Mouse (Mus musculus): ENCODE results near the gene Siah3.

Gene Siah3

DNA sequence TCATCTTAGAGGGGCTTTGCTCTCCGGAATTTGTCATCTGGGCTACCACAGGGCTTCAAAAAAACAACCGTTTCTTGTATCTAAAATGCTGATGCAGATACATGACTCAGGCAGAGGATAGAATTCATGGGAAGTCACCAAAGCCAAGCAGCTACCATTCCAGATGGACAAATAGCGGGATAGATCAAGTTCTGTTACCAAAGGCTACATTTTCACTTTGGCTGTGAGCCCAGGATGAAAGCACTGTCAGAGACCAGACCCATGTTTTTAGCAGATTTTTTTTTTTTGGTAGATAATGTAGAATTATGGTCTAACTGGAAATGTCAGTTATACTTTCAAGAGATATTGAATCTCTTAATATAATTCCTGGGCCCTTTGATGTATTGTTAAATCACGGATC is 7.4 kb downstream of the Siah3 start:
- DNase-seq (ENCODE audit: low read depth, low spot score), result no peak

DNA sequence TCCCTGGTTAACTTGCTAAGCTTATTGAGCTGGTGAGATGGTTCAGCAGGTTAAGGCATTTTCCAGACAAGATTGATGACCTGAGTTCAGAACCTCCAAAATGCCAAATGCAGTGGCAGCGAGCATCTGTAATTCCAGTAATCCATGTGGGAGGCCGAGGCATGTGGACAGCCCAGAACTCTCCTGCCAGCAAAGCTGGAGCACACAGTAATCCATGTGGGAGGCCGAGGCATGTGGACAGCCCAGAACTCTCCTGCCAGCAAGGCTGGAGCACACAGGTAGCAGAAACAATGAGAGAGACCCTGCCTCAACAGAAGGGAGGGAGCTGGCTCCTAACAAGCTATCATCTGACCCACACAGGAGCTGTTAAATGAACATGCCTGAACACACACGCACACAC is 13.2 kb downstream of the Siah3 start:
- no peak for DNase-seq (ENCODE audit: low read depth, low spot score)

DNA sequence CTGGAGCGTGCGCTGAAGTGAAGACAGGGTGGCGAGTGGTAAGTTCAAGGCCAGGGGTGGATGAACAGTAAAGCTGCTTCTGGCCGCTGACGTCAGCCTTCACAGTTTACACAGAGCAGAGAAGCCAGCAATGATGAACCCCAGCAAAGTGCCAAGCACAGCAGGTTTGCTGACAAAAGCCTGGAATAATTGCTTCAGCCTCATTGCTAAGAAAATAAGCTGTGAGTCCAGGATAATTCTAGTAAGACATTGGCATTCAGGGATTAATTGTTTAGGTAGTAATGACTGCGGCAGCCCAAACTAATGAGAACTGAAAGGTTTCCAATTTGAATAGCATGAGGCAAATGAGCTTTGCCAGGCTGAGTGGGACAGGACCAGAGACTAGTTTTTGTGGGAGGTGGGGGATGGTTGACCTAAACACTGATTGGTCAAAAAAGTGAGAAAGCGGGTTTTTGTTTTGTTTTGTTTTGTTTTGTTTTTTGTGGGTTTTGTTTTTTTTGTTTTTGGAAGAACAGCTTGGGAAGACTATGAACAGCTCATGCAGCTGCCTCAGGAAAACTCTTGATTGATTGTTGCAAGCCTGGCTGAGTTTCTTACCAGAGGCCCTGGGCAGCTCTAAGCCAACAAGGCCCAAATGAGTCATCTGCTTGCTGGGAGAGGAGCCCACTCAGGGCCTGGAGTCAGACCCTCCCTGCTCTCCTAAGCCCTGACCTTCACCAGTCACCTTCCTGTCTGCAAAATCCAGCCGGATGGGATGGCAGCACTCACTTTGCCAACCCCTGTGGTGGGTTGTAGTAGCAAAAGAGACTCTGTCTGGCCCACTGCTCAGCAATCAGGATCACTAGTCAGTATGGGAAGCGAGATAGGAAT is 17.5 kb downstream of the Siah3 start:
- no peak for DNase-seq (ENCODE audit: low read depth, low spot score)

DNA sequence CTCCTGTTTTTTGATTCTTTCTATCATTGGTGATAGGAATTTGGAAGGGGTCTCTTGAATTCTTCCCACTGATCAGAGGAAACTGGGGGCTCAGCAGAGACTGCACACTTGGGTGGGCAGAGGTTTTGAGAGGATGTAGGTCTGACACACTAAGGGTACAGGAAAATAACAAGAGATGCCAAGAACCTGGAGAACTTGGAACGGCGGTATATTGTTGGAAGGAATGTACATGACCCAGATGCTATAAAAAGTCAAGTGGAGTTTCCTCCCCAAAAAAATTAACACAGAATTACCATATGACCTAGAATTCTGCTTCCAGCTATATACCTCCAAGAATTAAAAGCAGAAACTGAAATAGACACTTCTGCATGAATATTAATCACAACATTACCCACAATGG is 20.1 kb downstream of the Siah3 start:
- DNase-seq (ENCODE audit: low read depth, low spot score), result no peak

GRCm38 (mm10) chr14:75482231-75483175 is 26.7 kb downstream of the Siah3 start:
- no peak for DNase-seq (ENCODE audit: low read depth, low spot score)

GRCm38 (mm10) chr14:75483176-75483546 is 27.4 kb downstream of the Siah3 start:
- DNase-seq (ENCODE audit: low read depth, low spot score), result no peak

DNA sequence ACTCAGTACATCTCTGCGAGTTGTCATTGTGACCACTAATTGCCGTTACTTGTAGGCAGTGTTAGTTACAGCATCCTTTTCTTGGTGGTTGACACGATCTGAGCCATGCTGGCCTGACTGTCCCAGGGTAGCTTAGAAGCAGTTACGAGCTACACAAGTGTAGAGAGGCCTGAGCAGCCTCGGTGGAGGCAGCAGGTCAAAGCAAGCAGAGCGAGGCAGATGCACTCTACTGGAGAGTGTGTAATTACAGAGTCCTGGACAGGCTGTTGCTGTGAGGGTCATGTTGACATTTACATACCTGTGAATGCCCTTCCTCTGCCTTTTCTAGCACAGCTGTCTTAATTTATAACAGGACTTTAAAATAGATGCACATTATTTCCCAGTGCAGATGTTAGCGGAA is 32.1 kb downstream of the Siah3 start:
- DNase-seq (ENCODE audit: low read depth, low spot score), result no peak

- DNase-seq (ENCODE audit: low read depth, low spot score), result no peak
Observed at GRCm38 (mm10) chr14:75493555-75494194, 37.9 kb downstream of the Siah3 start.

GRCm38 (mm10) chr14:75494926-75495325 is 39.1 kb downstream of the Siah3 start:
- DNase-seq (ENCODE audit: low read depth, low spot score), result peak; percentile 22

DNA sequence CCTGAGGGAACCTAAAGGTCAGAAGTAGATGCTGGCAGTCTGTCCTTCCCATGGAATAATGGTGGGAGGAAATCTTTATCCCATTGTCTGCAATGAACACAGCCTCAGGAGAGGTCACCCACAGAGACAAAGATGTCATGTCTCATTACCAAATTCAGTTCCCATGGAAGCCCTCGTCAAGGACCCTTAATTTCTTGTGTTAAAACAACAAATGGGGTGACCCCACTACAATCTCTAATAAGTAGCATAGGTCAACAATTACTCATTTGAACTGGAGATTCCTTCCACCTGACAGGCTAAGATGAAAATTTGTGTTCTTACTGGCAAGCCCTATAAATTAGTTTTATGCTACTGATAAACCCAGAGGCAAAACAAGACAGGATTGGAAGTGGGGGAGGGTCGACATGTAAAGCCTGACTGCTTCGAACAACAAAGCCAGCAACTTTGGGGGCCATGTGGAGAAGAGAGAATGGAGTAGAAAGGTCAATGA is 45.8 kb downstream of the Siah3 start:
- DNase-seq (ENCODE audit: low read depth, low spot score), result no peak

DNA sequence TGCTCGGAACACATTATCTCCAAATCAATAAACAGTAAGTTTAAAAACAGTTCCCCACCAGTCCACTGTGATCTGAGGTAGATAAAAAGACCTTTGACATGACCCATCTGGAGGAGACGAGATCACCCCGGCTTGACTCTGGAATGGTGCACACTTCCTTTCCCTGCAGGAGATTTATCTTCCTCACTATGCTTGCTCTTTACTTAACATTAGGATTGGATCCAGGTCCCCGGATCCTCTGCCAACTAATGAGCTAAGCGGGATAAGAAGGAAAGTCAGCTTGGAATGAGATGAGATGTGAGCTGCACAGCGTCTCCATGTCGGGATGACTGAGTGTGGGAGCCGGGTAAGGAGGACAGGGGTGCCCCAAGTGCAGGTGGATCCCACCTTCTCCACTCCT is 46.7 kb downstream of the Siah3 start:
- no peak for DNase-seq (ENCODE audit: low read depth, low spot score)

- DNase-seq (ENCODE audit: low read depth, low spot score), result no peak
Observed at GRCm38 (mm10) chr14:75504255-75504654, 48.5 kb downstream of the Siah3 start.

DNA sequence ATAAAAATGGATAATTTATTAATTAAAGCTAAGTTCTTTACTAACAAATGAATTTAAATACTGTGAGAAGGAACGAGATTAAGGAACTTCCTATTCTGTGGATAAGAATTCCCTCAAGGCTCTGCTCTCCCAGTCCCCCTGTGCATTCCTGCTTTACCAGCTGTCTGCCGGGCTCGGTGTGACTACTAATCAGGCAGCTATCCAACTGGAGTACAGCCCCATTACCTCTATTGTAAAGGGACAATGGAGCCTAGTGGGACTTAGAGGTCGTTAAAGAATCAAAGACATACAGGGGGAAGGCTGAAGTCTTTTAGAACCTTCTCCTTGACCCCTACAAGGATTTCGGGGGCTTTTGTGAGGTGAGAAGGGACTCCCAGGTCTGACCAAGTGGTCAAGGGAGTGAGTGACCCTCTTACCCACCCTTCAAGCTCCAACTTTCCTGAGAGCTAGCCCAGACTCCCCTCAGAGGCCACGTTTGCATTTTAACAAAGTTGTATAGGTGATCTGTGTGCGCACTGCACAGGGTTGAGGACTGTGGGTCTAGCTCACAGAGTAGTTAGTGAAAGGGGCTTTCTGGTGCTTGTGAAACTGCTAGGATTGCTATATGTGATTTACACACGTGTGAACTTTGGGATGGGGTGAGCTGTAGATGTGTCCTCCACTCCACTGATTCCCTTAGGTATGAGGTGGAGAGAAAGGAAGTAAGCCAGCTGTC is 49.5 kb downstream of the Siah3 start:
- DNase-seq (ENCODE audit: low read depth, low spot score), result no peak

GRCm38 (mm10) chr14:75506246-75506645 is 50.5 kb downstream of the Siah3 start:
- DNase-seq (ENCODE audit: low read depth, low spot score), result no peak

DNA sequence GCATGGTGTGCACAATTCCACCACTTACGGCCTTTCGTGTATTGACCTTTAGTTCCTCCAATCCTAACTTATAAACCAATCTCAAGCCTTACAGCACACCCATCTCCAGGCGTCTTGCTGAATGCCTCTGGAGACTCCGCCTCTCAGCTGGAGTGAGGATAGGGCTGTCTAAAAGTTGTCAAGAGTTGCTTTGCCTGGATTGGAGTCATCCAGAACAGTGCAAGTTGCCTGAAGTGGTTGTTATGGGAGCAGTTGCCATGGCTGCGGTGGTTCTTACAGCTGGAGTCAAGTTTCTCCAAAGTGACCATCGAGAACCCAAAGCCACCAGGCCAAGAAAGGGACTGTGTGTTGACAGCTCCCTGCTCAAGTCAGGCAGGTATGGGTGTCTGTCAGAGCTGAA is 54.3 kb downstream of the Siah3 start:
- no peak for DNase-seq (ENCODE audit: low read depth, low spot score)

DNA sequence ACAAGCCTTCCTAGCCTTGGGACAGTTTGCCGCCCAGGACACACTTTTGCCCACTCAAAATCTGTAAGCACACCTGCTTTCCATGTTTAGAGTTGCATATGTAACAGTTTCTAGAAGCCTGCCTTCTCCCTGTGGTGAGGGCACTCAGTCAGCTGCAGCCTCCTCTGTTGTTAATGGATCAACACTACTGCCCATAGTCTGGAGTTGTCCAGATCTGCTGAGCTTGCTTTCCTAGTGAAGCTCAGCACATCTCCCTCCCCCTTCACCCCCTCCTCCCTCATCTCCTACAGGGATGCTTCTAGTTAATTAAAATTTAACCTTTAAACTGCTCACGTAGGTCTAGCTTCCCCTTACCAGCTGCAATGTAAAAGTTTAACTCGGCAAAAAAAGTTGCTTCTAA is 57.2 kb downstream of the Siah3 start:
- no peak for DNase-seq (ENCODE audit: low read depth, low spot score)

- DNase-seq (ENCODE audit: low read depth, low spot score), result no peak
Observed at GRCm38 (mm10) chr14:75516161-75516560, 60.4 kb downstream of the Siah3 start.

- DNase-seq (ENCODE audit: low read depth, low spot score), result no peak
Observed at GRCm38 (mm10) chr14:75516917-75517595, 61.3 kb downstream of the Siah3 start.

DNA sequence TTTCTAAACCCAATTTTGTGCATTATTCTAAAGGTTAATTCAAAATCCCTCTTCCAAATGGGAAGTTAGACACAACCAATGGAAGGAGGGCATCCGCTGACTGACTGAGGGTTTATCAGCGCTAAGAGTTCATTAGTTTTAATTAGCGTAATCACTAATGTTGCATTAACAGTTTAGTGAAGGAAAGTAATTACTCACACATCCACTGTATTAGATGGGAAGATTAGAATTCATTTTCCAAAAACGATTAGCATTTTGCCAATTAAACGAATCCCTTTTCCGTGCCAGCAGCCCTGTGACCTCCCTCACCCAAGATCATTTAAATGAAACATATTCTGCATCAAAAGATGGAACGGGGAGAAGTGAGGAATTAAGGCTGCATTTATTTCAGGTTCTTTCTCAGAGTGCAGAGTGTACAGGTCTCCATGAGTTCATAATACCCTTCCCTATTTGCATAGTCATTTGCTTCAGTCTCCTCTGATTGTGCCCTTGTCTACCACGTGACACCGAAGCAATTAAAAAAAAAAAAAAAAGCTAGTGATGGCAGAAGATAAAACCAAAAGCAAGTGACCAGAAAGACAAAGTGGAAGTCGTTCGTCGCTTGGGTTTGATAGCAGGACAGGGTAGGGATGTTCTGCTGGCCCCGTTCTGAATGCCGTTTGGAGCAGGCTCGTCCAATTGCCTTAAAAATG is 62.6 kb downstream of the Siah3 start:
- DNase-seq (ENCODE audit: low read depth, low spot score), result no peak

DNA sequence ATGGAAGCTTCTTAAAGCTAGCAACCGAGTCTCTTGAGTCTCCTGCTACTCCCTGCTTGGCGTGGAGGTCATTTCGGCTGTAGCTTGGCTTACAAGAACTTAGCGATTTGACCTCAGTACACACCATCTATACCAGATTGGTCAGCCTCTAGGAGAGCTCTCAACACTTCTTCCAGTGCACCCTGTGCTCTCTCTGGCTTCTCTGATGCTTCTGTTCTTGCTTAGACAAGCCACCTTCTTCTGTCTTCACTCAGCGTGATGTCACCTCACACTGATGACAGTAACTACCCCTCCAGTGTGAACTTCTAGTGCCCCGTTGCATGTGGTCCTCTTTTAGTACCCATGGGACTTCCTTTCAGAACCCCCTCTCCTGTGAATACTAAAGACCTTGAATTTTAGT is 63.1 kb downstream of the Siah3 start:
- DNase-seq (ENCODE audit: low read depth, low spot score), result no peak
